Mouse (Mus musculus) left cerebral cortex, adult 18-20 months (tissue): ENCODE data around the gene Dnajb1. TPM values are rescaled to one million over a fixed set of nuclear protein-coding genes. Genes with fewer than 3 reads are reported as not detected.
"Not testable (repeated sequence)": the region's sequence is repeated elsewhere in the genome, so short reads cannot be mapped to it uniquely, and the experiment has no call there.

ENCODE experiments used
- DNase-seq, 2 experiments: peaks; one replicate each; pipeline ENCODE4 v3.0.0; 2021 to 2022; ENCODE audit warnings: low spot score in 2 of 2, mixed read lengths in 1 of 2
- long read RNA-seq, 2 experiments: library from polyadenylated mRNA; stranded (forward); transcript quantifications; one replicate each; pipeline ENCODE4 v2.0.0; 2021
- total RNA-seq, 2 experiments: library from RNA; stranded (reverse); gene quantifications; 2 replicates each; pipeline ENCODE4 v1.2.3; 2021

The Dnajb1 gene
- 10 to 100 TPM; 61.3 to 66.7 TPM for total RNA-seq
- long read RNA-seq, experiment 1, transcript Dnajb1-201 (3 exons, 2,996 nt) = major isoform, 235 of 257 reads
- long read RNA-seq, experiment 1, partial matches to known transcripts = 7 of 257 reads
- long read RNA-seq, experiment 1, other reads (novel, unspliced or antisense) = 13 of 257 reads
- long read RNA-seq, experiment 2, transcript Dnajb1-201 (3 exons, 2,996 nt) = major isoform, 61 of 76 reads
- long read RNA-seq, experiment 2, partial matches to known transcripts = 12 of 76 reads
- long read RNA-seq, experiment 2, other reads (novel, unspliced or antisense) = 2 of 76 reads

DNA sequence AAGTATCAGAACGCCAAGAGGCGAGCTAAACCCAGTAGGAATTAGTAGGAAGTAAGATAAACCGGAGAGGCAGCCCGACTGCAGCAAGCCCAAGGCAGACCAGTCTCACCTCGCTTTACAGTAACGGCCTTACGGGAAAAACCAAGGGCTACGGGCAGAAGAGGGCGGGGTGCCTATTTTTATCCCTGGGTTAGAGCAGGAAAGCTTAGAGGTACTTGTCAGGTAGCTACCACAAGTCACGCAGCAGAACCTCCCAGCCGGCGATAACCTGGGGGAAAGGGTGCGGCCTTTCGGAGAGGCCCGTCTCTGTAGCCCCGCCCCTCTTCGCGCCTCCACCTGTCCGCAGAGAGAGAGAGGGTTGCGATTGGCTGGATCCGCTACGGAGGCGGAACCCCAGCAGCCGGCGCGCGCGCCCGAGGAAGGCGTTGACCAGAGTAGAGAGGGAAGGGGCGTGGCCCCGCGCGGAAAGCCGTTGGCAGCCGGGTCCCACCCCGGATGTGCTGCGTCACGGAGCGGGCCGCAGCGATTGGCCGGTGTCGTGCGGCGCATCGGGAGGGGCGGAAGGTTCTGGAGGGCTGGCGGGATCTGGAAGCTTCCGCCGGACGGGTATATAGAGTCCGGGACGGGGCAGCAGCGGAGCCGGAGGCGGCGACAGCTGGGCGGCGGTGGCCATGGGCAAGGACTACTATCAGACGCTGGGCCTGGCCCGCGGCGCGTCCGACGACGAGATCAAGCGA, at the start of gene Dnajb1, which contains the start of gene Tecr:
Gene Dnajb1 (plus strand): TSS at position 533 of the 737 bp plus-strand sequence.
Gene Tecr (minus strand): TSS at position 311 of the 737 bp plus-strand sequence.
- DNase-seq = peak; percentile 99 to 100

DNA sequence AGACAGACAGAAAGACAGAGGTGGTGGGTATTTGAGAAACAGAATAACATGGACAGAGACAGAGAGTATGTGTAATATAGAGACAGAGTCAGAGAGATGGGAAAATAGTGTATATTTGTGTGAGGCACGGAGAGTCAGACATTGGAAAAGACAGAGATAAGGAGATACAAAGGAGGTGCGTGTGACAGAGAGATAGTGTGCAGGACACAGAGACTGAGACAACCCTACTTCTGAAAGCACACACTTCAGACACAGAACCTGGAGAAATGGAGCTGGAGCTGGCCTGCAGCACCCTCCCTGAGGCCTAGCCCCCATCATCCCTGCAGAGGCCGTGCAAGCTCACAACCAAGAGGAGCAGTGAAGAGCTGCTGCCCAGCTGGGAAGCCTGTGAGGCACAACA, 45.3 kb upstream of the Dnajb1 start:
- DNase-seq = no peak

GRCm38 (mm10) chr8:83563246-83563645, 44.7 kb upstream of the Dnajb1 start:
- DNase-seq = no peak

DNA sequence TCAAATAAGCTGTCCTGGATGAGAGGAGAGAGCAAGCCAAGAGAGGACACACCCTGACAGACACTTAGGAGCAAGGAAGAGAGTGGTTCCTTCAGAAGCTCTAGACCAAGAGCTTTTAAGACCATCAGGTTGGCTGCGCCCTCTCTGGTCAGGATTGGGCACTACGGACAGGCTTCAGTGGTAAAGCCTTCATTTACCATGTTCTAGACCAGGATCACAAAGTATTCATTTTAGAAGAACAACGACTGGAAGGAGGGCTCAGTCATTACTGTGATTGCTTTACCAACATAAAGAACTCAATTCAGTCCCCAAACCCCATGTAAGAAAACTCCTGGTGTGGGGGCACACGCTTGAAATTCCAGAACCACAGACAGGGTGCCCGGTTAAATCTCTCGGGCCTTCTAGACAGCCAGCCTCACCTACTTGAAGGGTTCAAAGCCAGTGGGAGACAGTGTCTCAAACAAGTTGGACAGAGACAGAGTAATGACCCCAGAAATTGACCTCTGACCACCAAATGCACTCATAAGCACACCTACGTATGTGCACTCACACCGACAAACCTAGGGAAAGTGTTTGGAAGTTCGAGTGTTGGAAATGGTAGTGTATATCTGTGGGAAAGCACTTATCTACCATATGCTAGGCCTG, 42.1 kb upstream of the Dnajb1 start:
- DNase-seq = no peak

- peak; percentile 97 to 99 for DNase-seq
Observed at GRCm38 (mm10) chr8:83566469-83567395, 41.3 kb upstream of the Dnajb1 start, which contains the start of gene Ndufb7. Gene Ndufb7, plus strand, starts transcription at chr8:83566671.

DNA sequence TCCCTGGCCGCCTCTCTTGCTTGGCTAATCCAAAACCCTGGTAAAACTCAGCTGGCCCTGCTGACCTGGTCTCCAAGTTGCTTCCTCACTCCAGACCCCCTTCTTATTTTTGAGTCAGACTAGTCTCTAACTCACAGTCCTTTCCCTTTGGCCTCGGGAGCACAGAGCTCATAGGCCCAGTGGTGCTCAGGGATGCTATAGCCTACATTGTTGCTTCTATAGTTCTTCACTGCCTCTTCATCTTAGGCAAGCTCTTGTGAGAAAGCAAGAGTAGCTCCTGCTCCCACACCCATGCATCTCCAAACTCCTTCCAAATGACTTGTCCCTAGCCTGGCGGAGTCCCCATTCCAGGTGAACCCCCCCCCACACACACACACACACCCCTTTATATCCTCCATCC, 40.3 kb upstream of the Dnajb1 start:
- no peak for DNase-seq

GRCm38 (mm10) chr8:83568128-83568527, 39.9 kb upstream of the Dnajb1 start:
- DNase-seq = no peak

GRCm38 (mm10) chr8:83568755-83569154, 39.2 kb upstream of the Dnajb1 start:
- DNase-seq = no peak

DNA sequence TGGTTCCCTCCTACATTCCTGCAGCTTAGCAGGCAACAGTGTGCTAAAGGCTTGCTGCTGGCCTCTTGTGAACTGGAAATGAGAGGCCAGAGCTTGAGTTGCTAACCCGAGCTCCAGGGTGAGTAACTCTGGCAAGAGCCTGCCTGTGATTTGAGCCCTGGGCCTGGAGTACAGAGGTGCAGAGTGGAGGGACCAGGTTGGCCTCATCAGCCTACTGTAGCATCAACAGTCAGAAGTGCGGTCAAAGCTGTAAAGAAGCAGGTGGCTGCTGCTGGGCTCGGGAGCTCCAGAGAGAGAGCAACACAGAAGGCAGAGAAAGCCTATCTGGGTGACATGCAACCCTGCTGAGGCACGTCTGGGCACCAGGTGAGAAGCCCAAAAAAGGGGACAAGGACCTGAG, 38.8 kb upstream of the Dnajb1 start:
- DNase-seq = no peak

GRCm38 (mm10) chr8:83570272-83571000, 37.6 kb upstream of the Dnajb1 start:
- no peak for DNase-seq

DNA sequence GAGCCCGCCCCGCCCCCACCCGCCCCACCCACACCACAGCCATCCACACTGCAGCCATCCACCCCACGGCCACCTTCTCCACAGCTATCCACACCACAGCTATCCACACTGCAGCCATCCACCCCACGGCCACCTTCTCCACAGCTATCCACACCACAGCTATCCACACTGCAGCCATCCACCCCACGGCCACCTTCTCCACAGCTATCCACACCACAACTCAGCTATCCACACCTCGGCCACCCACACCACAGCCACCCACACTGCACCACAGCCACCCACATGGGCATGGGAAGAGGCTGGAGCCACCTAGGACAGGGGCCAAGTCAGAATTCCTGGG, 37.0 kb upstream of the Dnajb1 start:
- DNase-seq = not testable (repeated sequence)

GRCm38 (mm10) chr8:83571791-83572190, 36.2 kb upstream of the Dnajb1 start:
- no peak for DNase-seq

GRCm38 (mm10) chr8:83572246-83572812, 35.7 kb upstream of the Dnajb1 start:
- no peak for DNase-seq

DNA sequence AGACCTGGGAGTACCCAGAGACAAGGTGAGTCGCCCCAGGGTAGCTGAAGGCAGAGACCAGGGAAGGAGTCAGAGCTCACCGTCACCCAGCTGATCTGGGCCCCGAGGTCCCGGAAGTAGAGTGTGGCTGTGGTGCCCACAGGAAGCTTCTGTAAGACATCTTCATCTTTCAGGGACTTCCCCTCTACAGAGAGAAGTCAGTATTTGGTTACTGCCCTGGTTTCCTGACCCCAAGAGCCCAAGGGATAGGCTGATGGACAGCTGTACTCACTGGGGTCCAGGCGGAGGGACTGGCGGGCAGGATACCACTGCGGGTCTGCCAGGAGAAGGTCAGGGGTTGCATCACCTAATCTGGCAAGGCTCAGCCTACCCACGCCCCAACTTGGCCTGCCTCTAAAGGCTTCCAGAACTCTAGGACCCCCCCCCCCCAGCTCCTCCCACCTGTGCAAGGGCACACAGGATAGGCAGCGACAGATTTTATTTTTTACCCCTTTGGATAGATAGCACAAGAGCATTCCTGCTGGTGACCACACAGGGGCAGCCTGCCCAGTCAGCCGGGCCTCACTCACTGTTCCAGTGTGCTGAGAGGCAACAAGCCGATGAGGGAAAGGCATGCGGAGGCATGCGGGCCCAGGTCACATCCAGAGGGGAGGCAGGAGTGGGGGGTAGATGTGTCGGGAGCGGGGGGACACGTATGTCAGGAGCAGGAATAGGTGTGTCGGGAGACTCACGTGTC, 34.7 kb upstream of the Dnajb1 start:
- DNase-seq = peak; percentile 32 to 43

DNA sequence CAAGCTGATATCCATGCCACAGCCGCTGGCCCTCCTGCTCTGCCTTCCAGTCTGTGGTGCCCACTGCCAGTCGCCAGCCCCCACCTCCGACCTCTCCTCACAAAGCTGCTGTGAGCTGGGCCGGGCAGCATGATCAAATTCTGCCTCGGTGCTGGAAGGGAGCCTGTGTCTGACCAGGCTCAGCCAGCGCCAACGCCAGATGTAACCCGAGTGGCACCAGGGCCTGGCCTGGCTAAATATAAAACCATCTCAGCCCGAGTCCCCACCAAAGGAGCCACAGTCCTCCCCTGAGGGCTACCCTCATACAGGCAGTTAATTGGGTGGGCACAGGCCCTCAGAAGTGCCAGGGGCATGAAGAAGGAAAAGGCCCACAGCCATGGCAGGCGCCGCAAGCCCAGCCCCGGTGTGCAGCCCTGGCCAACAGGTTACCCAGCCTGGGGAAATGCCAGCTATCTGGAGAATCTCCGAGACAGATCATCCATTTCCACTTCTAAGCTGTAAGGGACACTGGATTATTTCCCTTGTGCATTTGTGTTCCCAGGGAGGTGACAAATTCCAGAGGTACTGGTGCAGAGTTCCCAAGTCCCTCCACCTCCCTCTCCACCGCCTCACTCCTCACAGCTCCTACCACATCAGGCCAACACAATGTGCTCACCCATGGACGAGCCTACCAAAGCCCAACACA, 33.2 kb upstream of the Dnajb1 start:
- DNase-seq = peak in 1 of 2 experiments; percentile 5

- peak in 1 of 2 experiments; percentile 3 for DNase-seq
Observed at GRCm38 (mm10) chr8:83575561-83576515, 32.2 kb upstream of the Dnajb1 start.

- peak in 1 of 2 experiments; percentile 1 for DNase-seq
Observed at GRCm38 (mm10) chr8:83576516-83576895, 31.5 kb upstream of the Dnajb1 start.
